Mouse (Mus musculus) kidney, adult 9 months (tissue): ENCODE data around the gene Gm10197.
A peak's percentile ranks its signal among the peaks of the same experiment; 100 is the strongest.

Source experiments
- DNase-seq: peaks from one replicate; pipeline ENCODE4 v3.0.0; 2022

The Gm10197 gene

GRCm38 (mm10) chr19:53355065-53355464 lies 16.5 kb downstream of the Gm10197 start:
- DNase-seq, result no peak

- DNase-seq, result no peak
These were observed 17.1 kb downstream of the Gm10197 start for GRCm38 (mm10) chr19:53354271-53355000.

GRCm38 (mm10) chr19:53353864-53354263 lies 17.7 kb downstream of the Gm10197 start:
- DNase-seq, result no peak

- no peak for DNase-seq
These were observed 25.8 kb downstream of the Gm10197 start for GRCm38 (mm10) chr19:53345766-53346165.

GRCm38 (mm10) chr19:53344062-53344461 lies 27.5 kb downstream of the Gm10197 start:
- DNase-seq, result peak; percentile 72

GRCm38 (mm10) chr19:53343174-53343881 lies 28.2 kb downstream of the Gm10197 start:
- no peak for DNase-seq

GRCm38 (mm10) chr19:53340423-53340822 lies 31.1 kb downstream of the Gm10197 start:
- DNase-seq, result peak; percentile 85

GRCm38 (mm10) chr19:53335241-53335640 lies 36.3 kb downstream of the Gm10197 start:
- no peak for DNase-seq

GRCm38 (mm10) chr19:53333730-53334129 lies 37.8 kb downstream of the Gm10197 start:
- DNase-seq, result no peak

GRCm38 (mm10) chr19:53331882-53332500 lies 39.6 kb downstream of the Gm10197 start:
- DNase-seq, result peak; percentile 53

- DNase-seq, result peak; percentile 84
These were observed 41.6 kb downstream of the Gm10197 start for GRCm38 (mm10) chr19:53329992-53330381.

GRCm38 (mm10) chr19:53329221-53329991 lies 42.2 kb downstream of the Gm10197 start:
- peak; percentile 94 for DNase-seq

- no peak for DNase-seq
These were observed 43.5 kb downstream of the Gm10197 start for GRCm38 (mm10) chr19:53328116-53328515.

- peak; percentile 37 for DNase-seq
These were observed 45.8 kb downstream of the Gm10197 start for GRCm38 (mm10) chr19:53325578-53326295.

GRCm38 (mm10) chr19:53324866-53325265 lies 46.7 kb downstream of the Gm10197 start:
- DNase-seq, result no peak

GRCm38 (mm10) chr19:53322438-53323048 lies 49.0 kb downstream of the Gm10197 start:
- DNase-seq, result no peak
